Mouse (Mus musculus) C2C12 (cell line): ENCODE data around the gene Atf5. TPM values are rescaled to one million over a fixed set of nuclear protein-coding genes. Genes with fewer than 3 reads are reported as not detected.

Experiments
- H3K27me3 ChIP-seq: one replicate; pipeline ENCODE4 v1.6.1; 2011; ENCODE audit not compliant: control insufficient read depth, insufficient read depth, insufficient read length
- H3K36me3 ChIP-seq: one replicate; pipeline ENCODE4 v1.6.1; 2011; ENCODE audit not compliant: control insufficient read depth, insufficient read depth
- H3K4me3 ChIP-seq: one replicate; pipeline ENCODE4 v1.5.1; 2011; ENCODE audit warnings: mild to moderate bottlenecking, control low read depth; ENCODE audit not compliant: poor library complexity, insufficient read depth, severe bottlenecking
- H3K79me2 ChIP-seq: one replicate; pipeline ENCODE4 v1.6.1; 2011; ENCODE audit not compliant: control insufficient read depth, insufficient read depth
- H3K79me3 ChIP-seq: one replicate; pipeline ENCODE4 v1.6.1; 2011; ENCODE audit warnings: low read depth, control low read depth
- H3ac ChIP-seq: one replicate; pipeline ENCODE3; 2011; ENCODE audit warnings: low read depth; ENCODE audit not compliant: control insufficient read depth, insufficient read length
- CEBPB ChIP-seq: IDR thresholded peaks from one replicate; pipeline ENCODE4 v1.6.1; 2011; ENCODE audit warnings: low read depth, mild to moderate bottlenecking, control low read depth, moderate library complexity
- CTCF ChIP-seq: IDR thresholded peaks from one replicate; pipeline ENCODE4 v1.5.1; 2011; ENCODE audit not compliant: control insufficient read depth, insufficient read depth, insufficient read length
- FOSL1 ChIP-seq: IDR thresholded peaks from one replicate; pipeline ENCODE4 v1.8.0; 2011; ENCODE audit warnings: mild to moderate bottlenecking, low read length; ENCODE audit not compliant: poor library complexity, insufficient read depth, severe bottlenecking
- MAX ChIP-seq: IDR thresholded peaks from one replicate; pipeline ENCODE4 v1.6.1; 2011; ENCODE audit warnings: mild to moderate bottlenecking, control low read depth
- MYOD1 ChIP-seq: IDR thresholded peaks from one replicate; pipeline ENCODE4 v1.6.1; 2011; ENCODE audit warnings: low read depth; ENCODE audit not compliant: control insufficient read depth, insufficient read length
- MYOG ChIP-seq: IDR thresholded peaks from one replicate; pipeline ENCODE4 v1.6.1; 2011; ENCODE audit not compliant: control insufficient read depth, insufficient read length; ENCODE audit errors: extremely low read depth
- USF1 ChIP-seq: IDR thresholded peaks from one replicate; pipeline ENCODE4 v1.6.1; 2011; ENCODE audit warnings: low read depth, mild to moderate bottlenecking, control low read depth, moderate library complexity
- microRNA-seq: library from miRNA; unstranded; fragments of <30 nt; microRNA quantifications from one replicate; pipeline ENCODE4, GENCODE M21; 2019; ENCODE audit warnings: borderline microRNAs expressed
- polyA plus RNA-seq: library from polyadenylated mRNA; unstranded; fragments of >200 nt; fragmentation: generic; extraction: Trizol; gene quantifications from one replicate; pipeline ENCODE4 v1.2.1, GENCODE M21; 2012; ENCODE audit warnings: missing spikeins

Atf5 gene
- polyA plus RNA-seq, 1 experiment: 290 TPM

DNA sequence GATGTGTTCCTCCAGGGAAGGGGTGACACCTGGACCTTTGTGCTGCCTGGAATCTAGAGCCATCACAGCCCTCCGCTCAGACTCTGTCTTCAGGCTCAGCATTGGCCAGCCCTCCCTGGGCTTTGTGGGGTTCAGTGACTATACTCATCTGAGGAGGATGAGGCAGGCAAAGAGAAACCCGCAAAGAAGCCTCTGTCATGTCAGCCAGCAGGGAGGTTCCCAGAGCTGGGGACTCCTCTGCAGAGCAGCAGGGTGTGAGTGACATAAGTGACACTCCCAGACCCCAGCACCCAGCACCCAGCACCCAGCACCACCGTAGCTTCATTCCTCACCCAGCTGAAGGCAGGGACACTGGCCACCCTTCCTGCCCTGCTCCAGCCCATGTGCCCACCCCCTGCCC, 26.9 kb downstream of the Atf5 start:
- H3K79me3 ChIP-seq: no peaks in the 10 kb centered on the region
- no peaks in the 10 kb centered on the region for H3K79me2 ChIP-seq
- TF ChIP-seq MAX (no peak), CTCF (no peak), MYOG (no peak), FOSL1 (no peak), MYOD1 (no peak), CEBPB (no peak), USF1 (no peak)
- H3ac ChIP-seq: no peak overlapping the region
- H3K27me3 ChIP-seq: peaks cover 50% of the 10 kb centered on the region
- no peak overlapping the region for H3K4me3 ChIP-seq
- H3K36me3 ChIP-seq: no peaks in the 10 kb centered on the region

- Histone ChIP-seq H3ac (no peak overlapping the region), H3K4me3 (no peak overlapping the region), H3K36me3 (no peaks in the 10 kb centered on the region), H3K79me3 (no peaks in the 10 kb centered on the region), H3K79me2 (no peaks in the 10 kb centered on the region), H3K27me3 (peaks cover under 1% of the 10 kb centered on the region)
- TF ChIP-seq FOSL1 (no peak), MYOG (no peak), MAX (no peak), CEBPB (no peak)
These were observed 36.4 kb downstream of the Atf5 start for GRCm38 (mm10) chr7:44780101-44780500.

GRCm38 (mm10) chr7:44776849-44777498, 39.5 kb downstream of the Atf5 start:
- no peak overlapping the region for H3ac ChIP-seq
- TF ChIP-seq MAX: no peak
- TF ChIP-seq CEBPB: no peak
- TF ChIP-seq USF1: no peak
- TF ChIP-seq MYOG: no peak
- no peak for TF ChIP-seq CTCF
- TF ChIP-seq MYOD1: peak; percentile 16
- TF ChIP-seq FOSL1: peak; percentile 25
- H3K27me3 ChIP-seq: no peaks in the 10 kb centered on the region
- H3K4me3 ChIP-seq: no peak overlapping the region
- no peaks in the 10 kb centered on the region for H3K79me2 ChIP-seq
- peaks cover 4% of the 10 kb centered on the region for H3K36me3 ChIP-seq
- no peaks in the 10 kb centered on the region for H3K79me3 ChIP-seq

DNA sequence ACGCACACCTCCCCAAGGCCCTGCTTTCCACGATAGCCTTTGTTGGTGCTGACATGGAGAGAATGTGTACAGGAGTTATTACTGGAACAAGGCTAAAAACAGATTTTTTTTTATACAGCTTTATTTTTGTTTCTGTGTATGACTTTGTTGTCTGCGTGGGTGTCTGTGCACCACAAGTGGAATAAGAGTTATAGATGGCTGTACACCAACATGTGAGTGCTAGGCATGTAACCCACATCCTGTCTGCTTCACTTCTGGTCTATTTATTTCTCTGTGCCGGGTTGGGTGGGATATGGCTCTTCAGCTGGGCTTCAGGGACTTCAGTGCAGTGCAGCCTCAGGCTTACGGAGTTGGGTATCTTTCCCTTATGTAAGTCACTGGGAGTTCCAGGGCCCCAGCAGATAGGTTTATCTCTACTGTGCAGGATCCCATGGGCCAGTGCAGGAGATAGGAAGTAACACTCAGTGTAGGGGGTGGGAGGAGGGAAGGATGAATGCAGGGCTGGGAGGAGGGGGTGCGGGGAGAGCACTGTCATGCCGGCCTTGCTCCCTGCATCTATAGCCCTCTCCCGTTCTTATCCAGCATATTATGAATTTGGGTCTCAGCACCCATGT, 43.8 kb downstream of the Atf5 start:
- H3K4me3 ChIP-seq: no peak overlapping the region
- H3K27me3 ChIP-seq: no peaks in the 10 kb centered on the region
- no peaks in the 10 kb centered on the region for H3K79me2 ChIP-seq
- H3ac ChIP-seq: no peak overlapping the region
- H3K36me3 ChIP-seq: peaks cover 9% of the 10 kb centered on the region
- TF ChIP-seq FOSL1: no peak
- no peak for TF ChIP-seq MAX
- TF ChIP-seq MYOG: no peak
- H3K79me3 ChIP-seq: no peaks in the 10 kb centered on the region

- Histone ChIP-seq H3K79me3 (no peaks in the 10 kb centered on the region), H3K27me3 (no peaks in the 10 kb centered on the region), H3ac (no peak overlapping the region), H3K4me3 (no peak overlapping the region), H3K36me3 (peaks cover 9% of the 10 kb centered on the region), H3K79me2 (no peaks in the 10 kb centered on the region)
- no peak for TF ChIP-seq MYOD1
- peak; percentile 95 for TF ChIP-seq MAX
- no peak for TF ChIP-seq FOSL1
These were observed 46.3 kb downstream of the Atf5 start for GRCm38 (mm10) chr7:44770046-44770578.

- no peak overlapping the region for H3ac ChIP-seq
- no peaks in the 10 kb centered on the region for H3K27me3 ChIP-seq
- TF ChIP-seq USF1 (no peak), CEBPB (no peak), FOSL1 (no peak), MAX (no peak), MYOD1 (no peak), CTCF (no peak), MYOG (no peak)
- peaks cover 5% of the 10 kb centered on the region for H3K36me3 ChIP-seq
- H3K79me2 ChIP-seq: no peaks in the 10 kb centered on the region
- no peaks in the 10 kb centered on the region for H3K79me3 ChIP-seq
- H3K4me3 ChIP-seq: no peak overlapping the region
These were observed 48.3 kb downstream of the Atf5 start for GRCm38 (mm10) chr7:44768129-44768528.

Small RNA genes within 50 kb of the gene (microRNA-seq; reads per million reads assigned to microRNA genes)
- gene Mir707: not detected

Other genes starting within 250 kb of the Atf5 start
- gene Napsa, start 244.3 kb downstream of the Atf5 start, polyA plus RNA-seq: not detected
- gene Kcnc3, start 226.0 kb downstream of the Atf5 start, polyA plus RNA-seq: 0.26 TPM
- gene Myh14, start 145.8 kb downstream of the Atf5 start, polyA plus RNA-seq: 0.01 TPM
- gene Izumo2, start 107.9 kb downstream of the Atf5 start, polyA plus RNA-seq: not detected
- 20.0 TPM for gene Vrk3, start 68.2 kb downstream of the Atf5 start, polyA plus RNA-seq
- 0.29 TPM for gene Zfp473, start 65.6 kb downstream of the Atf5 start, polyA plus RNA-seq
- 102 TPM for gene Nup62, start 570 bp downstream of the Atf5 start, polyA plus RNA-seq
- gene Il4i1, start 271 bp downstream of the Atf5 start, polyA plus RNA-seq: 0.63 TPM
- gene Akt1s1, start 32.3 kb upstream of the Atf5 start, polyA plus RNA-seq: 208 TPM
- 38.4 TPM for gene Tbc1d17, start 32.4 kb upstream of the Atf5 start, polyA plus RNA-seq
- 32.0 TPM for gene Pnkp, start 40.5 kb upstream of the Atf5 start, polyA plus RNA-seq
- gene Ptov1, start 53.1 kb upstream of the Atf5 start, polyA plus RNA-seq: 221 TPM
- 43.9 TPM for gene Med25, start 76.1 kb upstream of the Atf5 start, polyA plus RNA-seq
- gene Fuz, start 79.4 kb upstream of the Atf5 start, polyA plus RNA-seq: 9.8 TPM
- gene Ap2a1, start 112.8 kb upstream of the Atf5 start, polyA plus RNA-seq: 129 TPM
- 0.04 TPM for gene Tsks, start 126.5 kb upstream of the Atf5 start, polyA plus RNA-seq
- 5.5 TPM for gene Cpt1c, start 158.2 kb upstream of the Atf5 start, polyA plus RNA-seq
- 978 TPM for gene Prmt1, start 169.9 kb upstream of the Atf5 start, polyA plus RNA-seq
- 43.7 TPM for gene Irf3, start 181.0 kb upstream of the Atf5 start, polyA plus RNA-seq
- gene Bcl2l12, start 182.1 kb upstream of the Atf5 start, polyA plus RNA-seq: 18.1 TPM
- gene Scaf1, start 199.7 kb upstream of the Atf5 start, polyA plus RNA-seq: 58.4 TPM
- gene Rras, start 201.3 kb upstream of the Atf5 start, polyA plus RNA-seq: 56.8 TPM
- gene Prr12, start 236.2 kb upstream of the Atf5 start, polyA plus RNA-seq: 14.2 TPM
- 66.6 TPM for gene Nosip, start 245.8 kb upstream of the Atf5 start, polyA plus RNA-seq
- gene Prrg2, start 246.0 kb upstream of the Atf5 start, polyA plus RNA-seq: 14.0 TPM